Mouse (Mus musculus) myocyte (in vitro differentiated cells): Measurements from ENCODE around the gene Smyd4.

ENCODE experiments used
- MAX ChIP-seq: IDR thresholded peaks from one replicate; pipeline ENCODE4 v1.6.1; 2011; ENCODE audit warnings: low read depth, mild to moderate bottlenecking, control low read depth
- POLR2A ChIP-seq: IDR thresholded peaks from one replicate; pipeline ENCODE4 v1.6.1; 2011; ENCODE audit warnings: low read depth, mild to moderate bottlenecking, control low read depth, moderate library complexity; ENCODE audit not compliant: insufficient read length
- TCF3 ChIP-seq: IDR thresholded peaks from one replicate; pipeline ENCODE4 v1.6.1; 2011; ENCODE audit warnings: low read depth, control low read depth; ENCODE audit not compliant: insufficient read length
- USF1 ChIP-seq: IDR thresholded peaks from one replicate; pipeline ENCODE4 v1.6.1; 2011; ENCODE audit warnings: low read depth, mild to moderate bottlenecking, control low read depth, moderate library complexity

DNA sequence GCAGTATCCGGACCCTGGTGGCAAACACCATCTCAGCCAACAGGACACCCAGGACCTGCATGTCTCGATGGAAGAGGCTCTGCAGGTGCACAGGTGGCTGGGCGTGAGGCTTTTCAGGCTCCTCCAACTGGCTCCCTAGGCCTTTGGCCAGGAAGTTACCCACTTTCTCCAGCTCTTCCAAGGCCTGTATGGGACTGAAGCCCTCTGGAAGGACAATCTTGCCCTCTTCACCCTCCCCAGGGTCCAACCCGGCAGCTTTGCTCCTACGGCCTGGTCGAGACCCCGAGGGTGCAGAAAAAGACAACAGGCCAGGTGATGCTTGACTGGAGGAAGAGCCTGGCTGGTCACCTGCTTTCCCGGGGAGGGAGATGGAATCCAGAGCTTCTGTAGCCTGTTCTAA, 103.8 kb downstream of the Smyd4 start:
- TF ChIP-seq MAX (no peak), USF1 (no peak), POLR2A (no peak), TCF3 (no peak)
